Mouse (Mus musculus): Measurements from ENCODE around the gene Pgam1. TPM values are rescaled to one million over a fixed set of nuclear protein-coding genes. Genes with fewer than 3 reads are reported as not detected.
A peak's percentile ranks its signal among the peaks of the same experiment; 100 is the strongest.
"Not testable (repeated sequence)": the region's sequence is repeated elsewhere in the genome, so short reads cannot be mapped to it uniquely, and the experiment has no call there.

Pgam1 gene
- 824 and 860 TPM in 2 replicates for polyA plus RNA-seq (2014; fragmentation: Nextera tagmentation; extraction: Ambion mirVana)

DNA sequence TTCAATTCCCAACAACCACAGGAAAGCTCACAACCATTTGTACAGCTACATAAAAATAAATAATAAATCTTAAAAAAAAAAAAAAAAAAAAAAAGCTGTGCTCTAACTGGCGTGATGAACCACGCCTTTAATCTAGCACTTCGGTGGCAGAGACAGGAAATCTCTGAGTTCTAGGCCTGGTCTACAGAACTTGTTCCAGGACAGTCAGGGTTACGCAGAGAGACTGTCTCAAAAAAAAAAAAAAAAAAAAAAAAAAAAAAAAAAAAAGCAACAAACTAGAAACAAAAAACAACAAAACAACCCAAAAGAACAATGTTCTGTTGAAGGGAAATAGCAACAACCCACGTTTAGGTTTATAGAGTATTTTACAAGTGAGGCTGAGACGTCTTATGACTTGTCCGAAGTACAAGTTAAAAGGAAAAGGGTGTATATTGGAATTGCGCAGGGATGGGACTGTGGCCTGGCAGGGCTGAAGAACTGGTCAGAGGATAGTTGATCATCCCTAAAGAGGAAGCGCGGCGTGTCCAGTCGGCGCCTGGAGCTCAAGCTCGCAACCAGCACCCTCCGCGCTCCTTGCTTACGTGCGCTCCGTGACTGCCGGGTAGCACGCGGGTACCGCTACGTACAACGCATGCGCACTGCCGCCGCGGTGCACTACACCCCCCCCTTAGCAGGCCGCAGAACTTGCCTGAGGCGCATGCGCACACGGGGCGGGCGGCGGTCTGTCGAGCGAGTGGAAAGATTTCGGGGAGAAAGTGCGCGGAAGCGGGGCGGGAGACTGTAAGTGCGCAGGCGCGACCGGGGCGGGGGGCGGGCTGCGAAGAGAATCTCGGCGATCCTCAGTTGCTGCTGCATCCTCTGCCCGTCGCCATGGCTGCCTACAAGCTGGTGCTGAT lies at the start of gene Pgam1:
Gene Pgam1, plus strand, starts transcription at position 746 of the 896 bp plus-strand sequence.
- H3K4me2 ChIP-seq (ENCODE audit: low read depth) = peak within 1 kb of the TSS; percentile 93
- H3K27ac ChIP-seq (ENCODE audit: low read depth, low read length) = peak within 1 kb of the TSS; percentile 65
- H3K27me3 ChIP-seq (ENCODE audit: control insufficient read depth, insufficient read depth, low read length) = no peaks in the 10 kb centered on the region
- H3K36me3 ChIP-seq (ENCODE audit: control insufficient read depth, insufficient read depth, low read length) = peaks cover 3% of the 10 kb centered on the region
- ATAC-seq (ENCODE audit: insufficient read depth, low FRiP score, low TSS enrichment) = peak; percentile 88
- no peaks in the 10 kb centered on the region for H3K9me3 ChIP-seq (ENCODE audit: control insufficient read depth, low read length)
- H3K4me3 ChIP-seq (ENCODE audit: low read depth, low read length) = peak within 1 kb of the TSS; percentile 96
- DNase-seq (ENCODE audit: low spot score) = peak; percentile 100
- H3K4me1 ChIP-seq (ENCODE audit: control insufficient read depth, insufficient read depth, low read length) = peaks cover 14% of the 10 kb centered on the region
- H3K9ac ChIP-seq (ENCODE audit: low read length) = peak within 1 kb of the TSS; percentile 84
- 8% methylated on average over 52 of the region's 54 CpGs for WGBS

DNA sequence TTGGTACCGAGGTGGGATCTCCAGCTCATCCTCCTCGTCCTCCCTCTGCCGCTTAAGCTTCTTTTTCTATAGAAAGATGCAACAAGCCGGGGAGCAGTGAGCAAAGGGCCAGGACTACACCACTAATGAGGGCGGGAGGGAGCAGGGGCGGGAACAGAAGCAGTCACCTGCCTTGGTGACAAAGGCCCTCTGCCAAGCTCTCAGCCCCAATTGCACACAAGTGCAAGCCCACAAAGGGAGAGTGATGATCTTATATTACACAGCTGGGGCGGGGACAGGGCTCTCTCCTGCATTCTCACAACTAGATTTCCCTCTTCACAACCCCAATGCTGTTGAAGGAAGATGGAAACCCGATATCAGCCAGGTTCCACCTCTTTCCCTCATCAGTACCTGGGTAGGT lies 45.0 kb upstream of the Pgam1 start:
- Histone ChIP-seq H3K4me2 (ENCODE audit: low read depth) (no peak overlapping the region), H3K9me3 (ENCODE audit: control insufficient read depth, low read length) (no peaks in the 10 kb centered on the region), H3K27me3 (ENCODE audit: control insufficient read depth, insufficient read depth, low read length) (no peaks in the 10 kb centered on the region), H3K27ac (ENCODE audit: low read depth, low read length) (no peak overlapping the region), H3K4me3 (ENCODE audit: low read depth, low read length) (no peak overlapping the region), H3K4me1 (ENCODE audit: control insufficient read depth, insufficient read depth, low read length) (no peaks in the 10 kb centered on the region), H3K9ac (ENCODE audit: low read length) (no peak overlapping the region), H3K36me3 (ENCODE audit: control insufficient read depth, insufficient read depth, low read length) (peaks cover 8% of the 10 kb centered on the region)
- WGBS = 85% methylated on average over 8 of the region's 8 CpGs
- ATAC-seq (ENCODE audit: insufficient read depth, low FRiP score, low TSS enrichment) (no peak), DNase-seq (ENCODE audit: low spot score) (no peak)

DNA sequence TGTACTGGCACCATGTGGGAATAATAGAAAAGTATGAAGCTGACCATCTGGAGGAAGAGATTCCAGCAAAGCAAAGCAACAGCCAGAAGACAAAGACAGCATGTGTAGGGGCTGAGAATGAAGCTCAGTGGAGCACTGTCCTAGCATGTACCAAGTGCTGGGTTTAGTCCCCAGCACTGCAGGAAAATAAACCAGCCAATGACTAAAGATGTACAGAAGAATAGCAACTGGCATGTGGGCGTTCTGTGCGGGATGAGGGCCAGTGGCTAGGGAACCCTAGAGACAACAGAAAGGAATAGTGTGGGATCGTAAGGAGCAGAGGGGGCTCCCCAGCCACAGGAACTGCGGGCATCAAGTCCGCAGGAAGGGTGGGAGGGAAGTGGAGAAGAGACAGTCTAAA lies 42.4 kb upstream of the Pgam1 start:
- H3K27me3 ChIP-seq (ENCODE audit: control insufficient read depth, insufficient read depth, low read length) = no peaks in the 10 kb centered on the region
- H3K4me2 ChIP-seq (ENCODE audit: low read depth) = no peak overlapping the region
- no peak overlapping the region for H3K27ac ChIP-seq (ENCODE audit: low read depth, low read length)
- H3K9me3 ChIP-seq (ENCODE audit: control insufficient read depth, low read length) = no peaks in the 10 kb centered on the region
- DNase-seq (ENCODE audit: low spot score) (no peak), ATAC-seq (ENCODE audit: insufficient read depth, low FRiP score, low TSS enrichment) (no peak)
- no peaks in the 10 kb centered on the region for H3K4me1 ChIP-seq (ENCODE audit: control insufficient read depth, insufficient read depth, low read length)
- H3K9ac ChIP-seq (ENCODE audit: low read length) = no peak overlapping the region
- H3K36me3 ChIP-seq (ENCODE audit: control insufficient read depth, insufficient read depth, low read length) = peaks cover 13% of the 10 kb centered on the region
- no peak overlapping the region for H3K4me3 ChIP-seq (ENCODE audit: low read depth, low read length)
- WGBS = 96% methylated on average over 5 of the region's 5 CpGs

DNA sequence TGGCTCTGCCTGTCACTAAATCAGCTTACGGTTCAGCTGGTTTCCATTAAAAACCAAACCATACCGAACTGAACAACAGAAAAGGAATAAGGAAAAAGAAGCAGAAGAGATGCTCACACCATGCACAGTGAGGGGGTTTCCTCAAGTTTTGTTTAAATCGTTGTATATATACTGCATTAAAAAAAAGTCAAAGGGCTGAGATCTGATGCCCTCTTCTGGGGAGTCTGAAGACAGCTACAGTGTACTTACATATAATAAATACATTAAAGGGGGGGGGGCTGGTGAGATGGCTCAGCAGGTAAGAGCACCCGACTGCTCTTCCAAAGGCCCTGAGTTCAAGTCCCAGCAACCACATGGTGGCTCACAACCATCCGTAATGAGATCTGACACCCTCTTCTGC lies 41.8 kb upstream of the Pgam1 start:
- H3K36me3 ChIP-seq (ENCODE audit: control insufficient read depth, insufficient read depth, low read length) = peaks cover 16% of the 10 kb centered on the region
- H3K9me3 ChIP-seq (ENCODE audit: control insufficient read depth, low read length); H3K4me1 ChIP-seq (ENCODE audit: control insufficient read depth, insufficient read depth, low read length); H3K9ac ChIP-seq (ENCODE audit: low read length); H3K4me2 ChIP-seq (ENCODE audit: low read depth); H3K27ac ChIP-seq (ENCODE audit: low read depth, low read length); H3K4me3 ChIP-seq (ENCODE audit: low read depth, low read length); ATAC-seq (ENCODE audit: insufficient read depth, low FRiP score, low TSS enrichment); DNase-seq (ENCODE audit: low spot score); H3K27me3 ChIP-seq (ENCODE audit: control insufficient read depth, insufficient read depth, low read length): not testable (repeated sequence)
- 88% methylated on average over 5 of the region's 5 CpGs for WGBS

DNA sequence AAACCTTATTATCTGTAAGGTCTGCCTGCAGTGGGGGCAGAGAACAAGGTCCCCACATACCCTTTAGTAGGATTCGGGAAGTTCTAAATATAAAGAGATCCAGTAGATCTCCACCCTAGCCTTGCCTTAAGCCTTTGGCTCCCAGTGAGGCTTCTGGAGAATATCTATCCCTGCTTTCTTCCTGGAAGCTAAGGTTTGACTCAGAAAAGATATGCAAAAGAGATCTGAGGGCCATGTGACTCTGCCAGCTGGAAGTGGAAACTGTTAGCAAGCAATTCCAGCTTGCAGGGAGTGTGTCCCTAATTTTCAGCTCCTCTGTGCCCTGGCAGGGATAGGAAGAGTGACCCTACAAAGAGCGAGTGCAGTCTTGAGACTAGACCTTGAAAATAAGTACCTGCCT lies 39.4 kb upstream of the Pgam1 start:
- Histone ChIP-seq H3K36me3 (ENCODE audit: control insufficient read depth, insufficient read depth, low read length) (peaks cover 13% of the 10 kb centered on the region), H3K9ac (ENCODE audit: low read length) (no peak overlapping the region), H3K27me3 (ENCODE audit: control insufficient read depth, insufficient read depth, low read length) (no peaks in the 10 kb centered on the region), H3K4me1 (ENCODE audit: control insufficient read depth, insufficient read depth, low read length) (no peaks in the 10 kb centered on the region), H3K4me2 (ENCODE audit: low read depth) (no peak overlapping the region), H3K9me3 (ENCODE audit: control insufficient read depth, low read length) (no peaks in the 10 kb centered on the region), H3K27ac (ENCODE audit: low read depth, low read length) (no peak overlapping the region), H3K4me3 (ENCODE audit: low read depth, low read length) (no peak overlapping the region)
- ATAC-seq (ENCODE audit: insufficient read depth, low FRiP score, low TSS enrichment) (no peak), DNase-seq (ENCODE audit: low spot score) (no peak)
- WGBS = 95% methylated on average over 2 of the region's 2 CpGs

DNA sequence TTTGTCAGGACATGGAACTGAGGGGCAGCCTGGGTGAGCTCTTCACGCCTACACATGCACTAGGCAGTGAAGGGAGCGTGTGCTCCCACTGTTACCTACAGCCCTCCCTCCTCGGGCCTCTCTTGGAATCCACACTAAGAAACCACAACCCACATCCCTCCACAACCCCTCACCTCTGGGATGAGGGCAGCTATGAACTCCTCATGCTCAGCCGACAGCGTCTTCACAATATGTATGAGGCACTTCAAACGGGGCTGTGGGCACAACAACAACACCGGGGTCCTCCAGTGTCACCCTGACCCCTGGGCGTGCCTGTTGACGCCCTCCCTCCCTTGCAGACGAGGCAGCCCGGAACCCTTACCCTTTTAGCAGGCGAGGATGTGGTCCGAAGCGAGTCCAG lies 37.4 kb upstream of the Pgam1 start:
- whole genome bisulfite sequencing = 91% methylated on average over 14 of the region's 14 CpGs
- no peak for ATAC-seq (ENCODE audit: insufficient read depth, low FRiP score, low TSS enrichment)

DNA sequence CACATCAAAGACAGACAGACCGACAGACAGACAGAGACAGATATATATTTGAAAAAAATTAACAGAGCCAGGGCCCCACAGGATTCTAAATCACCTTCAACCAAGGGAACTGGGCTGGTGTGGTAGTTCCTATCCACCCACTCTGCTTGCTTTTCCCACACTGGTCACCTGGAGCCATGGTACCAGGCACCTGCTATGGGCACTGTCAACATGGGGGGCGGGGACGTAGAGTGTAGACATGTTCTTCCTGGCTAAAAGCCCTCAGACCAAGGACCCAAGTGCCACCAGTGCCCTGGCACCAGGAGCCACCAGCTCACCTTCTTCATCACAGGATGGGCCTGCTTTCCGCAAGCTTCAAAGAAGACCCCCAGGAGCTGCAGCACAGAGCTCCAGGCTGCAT lies 29.9 kb upstream of the Pgam1 start:
- H3K27me3 ChIP-seq (ENCODE audit: control insufficient read depth, insufficient read depth, low read length) = no peaks in the 10 kb centered on the region
- H3K27ac ChIP-seq (ENCODE audit: low read depth, low read length) = no peak overlapping the region
- no peak overlapping the region for H3K4me3 ChIP-seq (ENCODE audit: low read depth, low read length)
- H3K4me1 ChIP-seq (ENCODE audit: control insufficient read depth, insufficient read depth, low read length) = no peaks in the 10 kb centered on the region
- ATAC-seq (ENCODE audit: insufficient read depth, low FRiP score, low TSS enrichment) (no peak), DNase-seq (ENCODE audit: low spot score) (no peak)
- 99% methylated on average over 4 of the region's 4 CpGs for WGBS
- no peak overlapping the region for H3K4me2 ChIP-seq (ENCODE audit: low read depth)
- peaks cover 11% of the 10 kb centered on the region for H3K36me3 ChIP-seq (ENCODE audit: control insufficient read depth, insufficient read depth, low read length)
- no peak overlapping the region for H3K9ac ChIP-seq (ENCODE audit: low read length)
- no peaks in the 10 kb centered on the region for H3K9me3 ChIP-seq (ENCODE audit: control insufficient read depth, low read length)

More for the DNA sequence above, 37.4 kb upstream of the Pgam1 start:
- Histone ChIP-seq H3K27me3 (ENCODE audit: control insufficient read depth, insufficient read depth, low read length) (no peaks in the 10 kb centered on the region), H3K4me3 (ENCODE audit: low read depth, low read length) (no peak overlapping the region), H3K9me3 (ENCODE audit: control insufficient read depth, low read length) (no peaks in the 10 kb centered on the region), H3K4me2 (ENCODE audit: low read depth) (no peak overlapping the region), H3K4me1 (ENCODE audit: control insufficient read depth, insufficient read depth, low read length) (no peaks in the 10 kb centered on the region), H3K27ac (ENCODE audit: low read depth, low read length) (no peak overlapping the region), H3K36me3 (ENCODE audit: control insufficient read depth, insufficient read depth, low read length) (peaks cover 16% of the 10 kb centered on the region), H3K9ac (ENCODE audit: low read length) (no peak overlapping the region)
- no peak for DNase-seq (ENCODE audit: low spot score)

DNA sequence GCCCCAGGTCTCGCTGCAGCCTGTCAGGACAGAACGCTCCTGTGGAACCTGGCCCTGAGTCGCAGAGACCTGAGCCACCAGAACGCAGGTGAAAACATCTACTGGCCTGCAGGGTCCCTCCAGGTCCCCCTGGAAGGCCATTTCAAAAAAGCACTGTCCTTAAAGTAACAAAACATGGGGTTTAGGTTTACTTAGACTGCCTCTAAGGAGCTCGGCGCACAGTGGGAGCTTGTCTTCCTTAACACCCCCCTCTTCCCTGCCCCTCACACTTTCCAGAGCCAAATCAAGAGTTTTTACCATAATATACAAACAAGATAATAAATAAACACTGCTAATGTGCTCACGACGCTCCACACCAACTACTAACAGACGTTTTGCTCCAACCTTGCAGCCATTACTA lies 27.8 kb upstream of the Pgam1 start:
- H3K27me3 ChIP-seq (ENCODE audit: control insufficient read depth, insufficient read depth, low read length) = no peaks in the 10 kb centered on the region

DNA sequence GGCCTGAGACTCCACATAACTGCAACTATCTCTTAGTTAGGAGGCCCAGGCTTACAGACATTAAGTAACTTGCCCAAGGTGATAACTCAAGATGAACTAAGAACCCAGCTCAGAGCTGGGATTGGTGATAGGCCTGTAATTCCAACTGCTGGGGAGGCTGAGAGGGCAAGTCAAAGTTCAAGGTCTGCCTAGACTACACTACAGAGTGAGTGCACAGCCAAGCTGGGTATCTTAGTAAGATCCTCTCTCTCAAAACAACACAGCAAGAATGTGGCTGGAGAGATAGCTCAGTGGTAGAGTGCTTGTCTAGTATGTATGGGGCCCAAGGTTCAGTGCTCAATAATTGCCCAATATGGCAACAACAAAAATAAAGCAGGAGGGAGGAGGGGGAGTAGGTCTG lies 23.5 kb upstream of the Pgam1 start:
- no peak for ATAC-seq (ENCODE audit: insufficient read depth, low FRiP score, low TSS enrichment)
- Histone ChIP-seq H3K27ac (ENCODE audit: low read depth, low read length) (no peak overlapping the region), H3K9me3 (ENCODE audit: control insufficient read depth, low read length) (no peaks in the 10 kb centered on the region), H3K4me3 (ENCODE audit: low read depth, low read length) (no peak overlapping the region), H3K36me3 (ENCODE audit: control insufficient read depth, insufficient read depth, low read length) (peaks cover 12% of the 10 kb centered on the region), H3K4me2 (ENCODE audit: low read depth) (no peak overlapping the region), H3K27me3 (ENCODE audit: control insufficient read depth, insufficient read depth, low read length) (no peaks in the 10 kb centered on the region), H3K9ac (ENCODE audit: low read length) (no peak overlapping the region), H3K4me1 (ENCODE audit: control insufficient read depth, insufficient read depth, low read length) (no peaks in the 10 kb centered on the region)
- DNase-seq (ENCODE audit: low spot score) = no peak

More for the DNA sequence above, 27.8 kb upstream of the Pgam1 start:
- Histone ChIP-seq H3K4me1 (ENCODE audit: control insufficient read depth, insufficient read depth, low read length) (no peaks in the 10 kb centered on the region), H3K4me2 (ENCODE audit: low read depth) (no peak overlapping the region), H3K9ac (ENCODE audit: low read length) (no peak overlapping the region), H3K4me3 (ENCODE audit: low read depth, low read length) (no peak overlapping the region), H3K27ac (ENCODE audit: low read depth, low read length) (no peak overlapping the region), H3K9me3 (ENCODE audit: control insufficient read depth, low read length) (no peaks in the 10 kb centered on the region), H3K36me3 (ENCODE audit: control insufficient read depth, insufficient read depth, low read length) (peaks cover 9% of the 10 kb centered on the region)
- DNase-seq (ENCODE audit: low spot score) = no peak
- no peak for ATAC-seq (ENCODE audit: insufficient read depth, low FRiP score, low TSS enrichment)
- WGBS = 95% methylated on average over 9 of the region's 9 CpGs
